Mouse (Mus musculus) MEL-GATA-1-ER (cell line): ENCODE measurements around the gene Pip4k2a.
"Not testable (repeated sequence)": the region's sequence is repeated elsewhere in the genome, so short reads cannot be mapped to it uniquely, and the experiment has no call there.

Experiments used
- DNase-seq: peaks from one replicate; pipeline ENCODE4 v3.0.0-alpha.2; 2012; ENCODE audit warnings: low read depth; ENCODE audit errors: extremely low read depth

The Pip4k2a gene

GRCm38 (mm10) chr2:18998054-18998478, at the start of gene Pip4k2a, which contains the start of gene 4930426L09Rik:
TSS of gene Pip4k2a (minus strand) at chr2:18998126.
TSS of gene 4930426L09Rik (plus strand) at chr2:18998343.
- DNase-seq: no peak

- DNase-seq: no peak
These were observed 40.1 kb upstream of the Pip4k2a start for GRCm38 (mm10) chr2:19037907-19038570.

- DNase-seq: no peak
These were observed 39.5 kb upstream of the Pip4k2a start for GRCm38 (mm10) chr2:19037430-19037829.

GRCm38 (mm10) chr2:19024807-19025206, 26.9 kb upstream of the Pip4k2a start:
- no peak for DNase-seq

- no peak for DNase-seq
These were observed 20.1 kb upstream of the Pip4k2a start for GRCm38 (mm10) chr2:19018034-19018433.

- no peak for DNase-seq
These were observed 18.9 kb upstream of the Pip4k2a start for GRCm38 (mm10) chr2:19016839-19017238.

GRCm38 (mm10) chr2:19016348-19016747, 18.4 kb upstream of the Pip4k2a start:
- DNase-seq: no peak

- peak; percentile 76 for DNase-seq
These were observed 13.5 kb upstream of the Pip4k2a start for GRCm38 (mm10) chr2:19011443-19011842.

GRCm38 (mm10) chr2:19010541-19010940, 12.6 kb upstream of the Pip4k2a start:
- not testable (repeated sequence) for DNase-seq

GRCm38 (mm10) chr2:19007580-19007979, 9.7 kb upstream of the Pip4k2a start:
- no peak for DNase-seq

- no peak for DNase-seq
These were observed 8.2 kb upstream of the Pip4k2a start for GRCm38 (mm10) chr2:19006124-19006523.

GRCm38 (mm10) chr2:19004801-19005200, 6.9 kb upstream of the Pip4k2a start:
- DNase-seq: peak; percentile 66

GRCm38 (mm10) chr2:18999395-18999794, 1.5 kb upstream of the Pip4k2a start:
- DNase-seq: no peak

- DNase-seq: no peak
These were observed 447 bp downstream of the Pip4k2a start for GRCm38 (mm10) chr2:18997387-18997971.

GRCm38 (mm10) chr2:18996451-18997211, 1.3 kb downstream of the Pip4k2a start:
- DNase-seq: no peak

GRCm38 (mm10) chr2:18992512-18993510, 5.1 kb downstream of the Pip4k2a start:
- no peak for DNase-seq

- DNase-seq: peak; percentile 76
These were observed 9.0 kb downstream of the Pip4k2a start for GRCm38 (mm10) chr2:18988885-18989284.

- DNase-seq: no peak
These were observed 12.4 kb downstream of the Pip4k2a start for GRCm38 (mm10) chr2:18985506-18985905.

GRCm38 (mm10) chr2:18984095-18984847, 13.7 kb downstream of the Pip4k2a start:
- DNase-seq: no peak

GRCm38 (mm10) chr2:18983546-18983945, 14.4 kb downstream of the Pip4k2a start:
- no peak for DNase-seq
